ENCODE assay signal across 13 mouse cellular contexts in the genomic region with DNA sequence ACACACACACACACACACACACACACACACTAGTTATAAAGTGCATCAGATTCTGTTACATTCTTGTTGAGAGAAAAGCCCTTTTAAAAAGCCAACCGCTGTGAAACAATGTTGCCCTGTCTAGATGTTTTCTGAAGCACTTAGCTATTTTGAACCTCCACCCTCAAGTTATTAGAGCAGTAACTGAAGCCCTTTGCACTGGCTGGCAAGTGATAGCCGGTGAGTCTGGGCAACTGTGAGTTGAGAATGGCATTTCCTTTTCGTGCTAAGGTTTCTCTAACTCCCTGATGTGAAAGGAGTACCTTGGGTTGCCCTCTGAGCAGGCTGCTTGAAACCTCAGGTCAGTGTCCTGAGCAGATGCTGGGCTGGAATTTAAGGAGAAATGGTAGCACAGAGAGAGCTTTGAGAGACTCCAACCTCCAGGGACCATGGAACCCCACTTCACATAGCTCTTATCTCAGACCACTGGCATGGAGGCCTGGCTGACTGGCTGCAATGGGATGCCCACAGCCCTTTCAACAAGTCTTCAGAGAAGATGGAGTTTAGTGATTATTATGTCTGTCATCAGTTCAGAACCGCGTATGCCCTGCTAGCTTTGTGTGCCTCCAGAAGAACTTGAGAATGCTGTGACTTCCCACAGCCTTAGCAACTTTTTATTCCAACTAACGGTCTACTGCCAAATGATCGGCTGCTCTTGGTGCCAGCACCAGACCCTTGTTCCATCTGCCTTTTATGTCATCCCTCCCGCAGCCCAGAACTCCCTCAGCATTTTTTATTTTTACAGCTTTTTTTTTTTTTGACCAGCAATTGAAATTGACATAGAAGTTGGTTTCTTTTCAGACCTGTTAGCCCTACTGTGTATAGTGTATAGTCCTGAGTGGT. TPM values are rescaled to one million over a fixed set of nuclear protein-coding genes. Genes with fewer than 3 reads are reported as not detected.
DNase-seq lines count a peak whose midpoint lies in the region; ATAC-seq and TF ChIP-seq lines count a peak whose summit lies in the region.
"Had no signal": no experiment of that assay in that cellular context is flagged by ENCODE, and none has a peak within 500 bp of the region (broad histone marks: within the 10 kb centered on the region; RNA-seq: fewer than 3 reads in every experiment).

No protein-coding gene starts in this region.

- peak; percentile 4 for ATAC-seq in CD4-positive, CD25-positive, alpha-beta regulatory T cell, adult 4 months
- ATAC-seq in megakaryocyte progenitor cell, adult 5-6 weeks (replicated peaks; ENCODE audit: poor library complexity), result 0 out of 2 replicates have a peak, but pooled peaks have one; percentile 2
- ATAC-seq: liver, embryonic 12.5 days had no signal

- H3K27ac ChIP-seq in gastrocnemius, adult 2 months, result peak overlapping the region; percentile 52
- H3K27ac ChIP-seq: hindbrain, embryonic 14.5 days; liver, embryonic 12.5 days; neural tube, embryonic 12.5 days had no signal

- no peak for DNase-seq in gastrocnemius, adult 2 months
- no peak for DNase-seq in gastrocnemius, postnatal 25 days
- peak; percentile 29 for DNase-seq in layer of hippocampus, adult 9-11 months
- DNase-seq in layer of hippocampus, adult 9-10 months (ENCODE audit: low spot score), result no peak
- no peak for DNase-seq in natural killer cell, adult 2 months (ENCODE audit: low spot score in 2 of 2)
- DNase-seq: embryo, embryonic 11 days; retina, postnatal 1 day had no signal

- intact Hi-C loops in gastrocnemius, adult 2 months (cut with DNase I), result no loop called here

- no peak overlapping the region for H3K4me3 ChIP-seq in gastrocnemius, adult 2 months
- H3K4me3 ChIP-seq: liver, embryonic 12.5 days; neural tube, embryonic 12.5 days had no signal

- TF ChIP-seq CTCF in gastrocnemius, adult 2 months (IDR thresholded peaks at IDR 0.05), result no peak

RNA-seq across cellular contexts. Expression of gene Hsd11b1, which starts 0.6 kb away (rescaled TPM):
- 1 to 10 TPM; 5.8 to 7.0 TPM for total RNA-seq in gastrocnemius, adult 2 months (2021)
- 1 to 10 TPM; 6.3 to 7.9 TPM for total RNA-seq in gastrocnemius, postnatal 25 days (2021)
- 100 to 1,000 TPM; 171 to 174 TPM for polyA plus RNA-seq in CD4-positive, CD25-positive, alpha-beta regulatory T cell, adult 4 months (2017; shearing (Covaris generic))
- total RNA-seq in megakaryocyte progenitor cell, adult 5-6 weeks (2015), result 74.0 and 84.4 TPM in 2 replicates
- total RNA-seq in megakaryocyte progenitor cell, adult 5-6 weeks (2017), result 34.5 and 39.9 TPM in 2 replicates
- polyA plus RNA-seq: forebrain, embryonic 11.5 days; hindbrain, embryonic 14.5 days; neural tube, embryonic 12.5 days had no signal

RNA-seq across cellular contexts. Expression of gene G0s2, which starts 9.8 kb away (rescaled TPM):
- total RNA-seq in gastrocnemius, adult 2 months (2021), result 10 to 100 TPM; 18.7 to 29.3 TPM
- total RNA-seq in gastrocnemius, postnatal 25 days (2021), result 10 to 100 TPM; 14.8 to 47.8 TPM
- 1 to 10 TPM; 1.1 to 1.5 TPM for polyA plus RNA-seq in CD4-positive, CD25-positive, alpha-beta regulatory T cell, adult 4 months (2017; shearing (Covaris generic))
- total RNA-seq in megakaryocyte progenitor cell, adult 5-6 weeks (2015), result 9.3 and 11.9 TPM in 2 replicates
- total RNA-seq in megakaryocyte progenitor cell, adult 5-6 weeks (2017), result 14.2 and 27.8 TPM in 2 replicates

RNA-seq across cellular contexts. Expression of gene Lamb3, which starts 55.8 kb away (rescaled TPM):
- 1 to 10 TPM; 3.7 to 5.4 TPM for total RNA-seq in gastrocnemius, adult 2 months (2021)
- total RNA-seq in gastrocnemius, postnatal 25 days (2021), result 1 to 10 TPM; 2.0 to 2.7 TPM
- polyA plus RNA-seq in CD4-positive, CD25-positive, alpha-beta regulatory T cell, adult 4 months (2017; shearing (Covaris generic)), result 10 to 100 TPM; 22.2 to 30.4 TPM
- total RNA-seq in megakaryocyte progenitor cell, adult 5-6 weeks (2015), result 5.7 and 8.8 TPM in 2 replicates
- 1.9 and 9.7 TPM in 2 replicates for total RNA-seq in megakaryocyte progenitor cell, adult 5-6 weeks (2017)
